Mouse (Mus musculus): ENCODE results near the gene Sytl5. TPM values are rescaled to one million over a fixed set of nuclear protein-coding genes. Genes with fewer than 3 reads are reported as not detected.

The Sytl5 gene
- 2.0 and 2.5 TPM in 2 replicates for polyA plus RNA-seq (2015; fragmentation: Nextera tagmentation; extraction: Ambion mirVana)

DNA sequence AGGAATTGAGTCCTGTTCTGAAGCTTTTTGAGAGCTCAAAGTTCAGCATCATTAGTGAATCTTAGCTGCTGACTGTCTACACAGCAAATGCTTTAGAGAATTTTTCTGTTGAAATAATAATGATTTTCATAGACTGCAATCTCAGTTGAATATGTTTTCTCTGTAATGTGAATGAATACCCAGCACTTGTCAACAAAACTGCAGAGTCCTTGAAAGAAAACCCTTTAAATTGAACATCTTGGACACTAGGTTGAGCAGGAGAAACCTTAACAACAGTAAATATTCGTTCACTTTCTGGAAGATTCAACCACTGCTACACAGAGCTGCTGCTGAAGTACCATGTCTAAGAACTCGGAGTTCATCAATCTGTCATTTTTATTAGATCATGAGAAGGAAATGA lies at the start of gene Sytl5:
Sytl5 (plus strand) TSS at position 301 of the 400 bp plus-strand sequence.
- no peak within 1 kb of the TSS for H3K9ac ChIP-seq
- no peaks in the 10 kb centered on the region for H3K4me1 ChIP-seq
- no peaks in the 10 kb centered on the region for H3K9me3 ChIP-seq (replicated peaks)
- H3K4me2 ChIP-seq, result no peak within 1 kb of the TSS
- H3K4me3 ChIP-seq, result no peak within 1 kb of the TSS
- no peaks in the 10 kb centered on the region for H3K36me3 ChIP-seq (ENCODE audit: poor library complexity, severe bottlenecking)
- H3K27ac ChIP-seq, result no peak within 1 kb of the TSS
- 74% methylated on average over 2 of the region's 2 CpGs for WGBS
- no peaks in the 10 kb centered on the region for H3K27me3 ChIP-seq
- ATAC-seq, result no peak

DNA sequence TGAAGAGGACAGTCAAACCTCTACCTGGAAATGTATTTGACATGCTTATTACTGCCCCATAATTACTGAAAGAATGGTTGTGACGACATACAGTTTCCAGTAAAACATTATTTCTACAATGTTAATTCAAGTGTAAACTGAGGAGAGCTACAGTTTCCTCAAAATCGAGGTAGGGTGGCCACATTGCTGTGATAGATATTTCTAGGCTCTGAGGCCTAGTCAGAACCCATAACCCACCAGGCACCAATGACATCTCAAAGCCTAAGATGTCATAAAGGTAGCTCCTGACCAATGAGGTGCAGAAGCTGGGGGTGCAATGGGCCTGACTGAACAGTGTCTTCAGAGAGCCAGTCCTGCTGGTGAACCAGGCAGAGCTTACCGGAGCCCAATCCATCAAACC lies 38.8 kb upstream of the Sytl5 start, which contains the start of gene Hypm:
Hypm (plus strand) TSS at position 301 of the 400 bp plus-strand sequence.
- Histone ChIP-seq H3K27ac (no peak within 1 kb of the TSS), H3K9ac (no peak within 1 kb of the TSS), H3K27me3 (no peaks in the 10 kb centered on the region), H3K4me1 (no peaks in the 10 kb centered on the region), H3K36me3 (ENCODE audit: poor library complexity, severe bottlenecking) (no peaks in the 10 kb centered on the region), H3K4me2 (no peak within 1 kb of the TSS), H3K9me3 (replicated peaks) (no peaks in the 10 kb centered on the region), H3K4me3 (no peak within 1 kb of the TSS)
- WGBS, result 92% methylated on average over 3 of the region's 3 CpGs
- no peak for ATAC-seq

DNA sequence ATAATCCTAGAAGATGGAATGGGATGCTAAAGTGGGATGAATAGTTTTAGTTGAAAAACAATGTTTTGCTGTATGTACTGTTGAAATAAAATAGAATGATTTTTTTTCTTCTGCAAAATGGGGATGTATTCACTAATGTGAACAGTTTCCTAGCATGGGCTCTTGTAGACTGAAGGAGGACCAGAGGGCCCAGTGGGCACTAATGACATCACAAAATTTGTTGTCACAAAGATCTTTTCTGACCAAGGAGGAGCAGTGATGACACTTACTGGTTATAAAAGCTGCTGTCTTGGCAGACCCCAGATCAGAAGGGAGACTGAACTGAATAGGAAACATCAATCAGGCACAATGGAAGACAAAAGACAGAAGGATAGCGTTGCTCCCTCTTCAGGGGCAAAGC lies 36.0 kb upstream of the Sytl5 start, which contains the start of gene H2al3:
H2al3 (plus strand) TSS at position 301 of the 400 bp plus-strand sequence.
- 58% methylated on average over 1 of the region's 1 CpGs for WGBS
- Histone ChIP-seq H3K27me3 (no peaks in the 10 kb centered on the region), H3K4me1 (no peaks in the 10 kb centered on the region), H3K36me3 (ENCODE audit: poor library complexity, severe bottlenecking) (no peaks in the 10 kb centered on the region), H3K9ac (no peak within 1 kb of the TSS), H3K4me2 (no peak within 1 kb of the TSS), H3K4me3 (no peak within 1 kb of the TSS), H3K27ac (no peak within 1 kb of the TSS), H3K9me3 (replicated peaks) (no peaks in the 10 kb centered on the region)
- ATAC-seq, result no peak

DNA sequence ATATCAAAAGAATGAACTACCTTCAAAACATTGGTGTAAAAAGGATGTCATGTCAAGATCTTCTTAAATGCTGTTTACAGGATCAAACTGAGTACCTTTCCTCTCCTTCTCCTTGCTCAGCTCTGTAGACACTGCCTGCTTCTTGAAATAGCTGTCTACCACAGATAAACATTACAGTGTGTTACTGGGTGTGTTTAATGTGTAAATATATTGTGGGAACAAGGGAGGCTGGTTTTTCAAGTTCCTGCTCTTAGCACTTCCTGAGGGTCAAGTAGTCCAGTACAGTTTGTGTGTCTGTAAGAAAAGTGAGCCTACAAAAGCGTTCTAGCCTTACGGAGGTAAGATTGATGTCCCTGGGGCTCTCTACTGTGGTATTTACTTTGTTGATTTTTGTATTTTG lies 23.6 kb upstream of the Sytl5 start:
- H3K4me1 ChIP-seq, result no peaks in the 10 kb centered on the region

DNA sequence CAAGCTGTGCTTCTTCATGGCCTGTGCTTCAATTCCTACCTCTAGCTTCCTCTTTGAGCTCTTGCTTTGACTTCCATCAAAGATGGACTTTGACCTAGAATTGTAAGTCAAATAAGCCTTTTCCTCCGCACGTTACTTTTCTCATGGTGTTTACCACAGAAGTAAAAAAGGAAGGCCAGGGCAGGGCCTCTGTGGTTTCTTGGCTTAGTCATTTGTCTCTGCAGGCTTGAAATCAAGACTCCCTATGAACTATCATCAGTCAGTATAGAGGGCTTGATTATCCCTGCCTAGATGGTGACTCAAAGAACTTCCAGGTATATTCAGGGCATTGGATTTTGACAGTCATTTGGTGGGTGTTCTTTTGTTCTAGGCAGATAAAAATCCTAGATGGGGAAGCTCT lies 9.9 kb upstream of the Sytl5 start:
- Histone ChIP-seq H3K27ac (no peak overlapping the region), H3K36me3 (ENCODE audit: poor library complexity, severe bottlenecking) (no peaks in the 10 kb centered on the region), H3K4me1 (no peaks in the 10 kb centered on the region), H3K4me3 (no peak overlapping the region), H3K9ac (no peak overlapping the region), H3K9me3 (replicated peaks) (no peaks in the 10 kb centered on the region), H3K27me3 (no peaks in the 10 kb centered on the region), H3K4me2 (no peak overlapping the region)
- WGBS, result 93% methylated on average over 2 of the region's 2 CpGs
- ATAC-seq, result no peak

More for the DNA sequence above, 23.6 kb upstream of the Sytl5 start:
- no peak overlapping the region for H3K4me3 ChIP-seq
- no peak overlapping the region for H3K27ac ChIP-seq
- H3K9me3 ChIP-seq (replicated peaks), result no peaks in the 10 kb centered on the region
- H3K9ac ChIP-seq, result no peak overlapping the region
- 92% methylated on average over 2 of the region's 2 CpGs for WGBS
- H3K4me2 ChIP-seq, result no peak overlapping the region
- H3K27me3 ChIP-seq, result no peaks in the 10 kb centered on the region
- H3K36me3 ChIP-seq (ENCODE audit: poor library complexity, severe bottlenecking), result no peaks in the 10 kb centered on the region
- no peak for ATAC-seq

DNA sequence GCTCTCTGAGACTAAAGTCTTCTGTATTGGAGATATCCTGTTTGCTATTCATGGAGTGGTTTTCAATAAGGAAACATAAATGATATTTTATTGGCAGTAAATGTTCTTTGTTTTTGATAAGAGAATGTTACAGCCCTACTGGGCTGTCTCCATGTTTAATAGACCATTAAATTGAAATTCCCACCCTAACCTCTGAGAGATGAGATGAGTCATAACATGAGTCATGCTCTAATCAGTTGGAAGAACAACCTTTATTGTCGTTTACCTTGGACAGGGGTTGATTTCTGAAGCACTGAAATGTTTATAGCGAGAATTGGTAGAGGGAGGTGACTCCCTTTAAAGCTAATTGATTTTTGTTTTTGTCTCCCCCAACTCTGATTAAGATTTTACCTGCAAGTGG lies 24.1 kb downstream of the Sytl5 start:
- Histone ChIP-seq H3K4me1 (no peaks in the 10 kb centered on the region), H3K4me2 (no peak overlapping the region), H3K4me3 (no peak overlapping the region), H3K9ac (no peak overlapping the region), H3K9me3 (replicated peaks) (no peaks in the 10 kb centered on the region), H3K27me3 (no peaks in the 10 kb centered on the region), H3K27ac (no peak overlapping the region), H3K36me3 (ENCODE audit: poor library complexity, severe bottlenecking) (no peaks in the 10 kb centered on the region)
- no peak for ATAC-seq
- 75% methylated on average over 2 of the region's 2 CpGs for WGBS

DNA sequence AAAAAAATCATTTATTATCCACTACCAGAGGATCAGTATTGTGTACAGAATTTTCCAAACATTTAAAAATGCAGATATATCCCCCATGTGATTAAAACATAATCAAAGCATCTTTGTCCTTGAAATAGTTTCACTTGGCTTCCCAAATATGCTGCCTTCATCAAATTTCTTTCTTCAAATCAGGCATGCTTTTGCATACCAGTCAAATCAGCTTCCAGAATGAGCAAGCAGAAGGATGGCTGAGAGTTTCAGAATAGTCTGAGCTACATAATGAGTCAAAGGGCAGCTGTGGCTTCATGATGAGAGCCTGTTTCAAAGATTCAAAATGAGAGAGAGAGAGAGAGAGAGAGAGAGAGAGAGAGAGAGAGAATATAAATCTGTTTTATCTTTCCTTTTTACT lies 48.4 kb downstream of the Sytl5 start:
- no peak overlapping the region for H3K4me2 ChIP-seq
- H3K27ac ChIP-seq, result no peak overlapping the region
- no peaks in the 10 kb centered on the region for H3K4me1 ChIP-seq
- no peak for ATAC-seq
- H3K9ac ChIP-seq, result no peak overlapping the region
- no peak overlapping the region for H3K4me3 ChIP-seq
- no peaks in the 10 kb centered on the region for H3K9me3 ChIP-seq (replicated peaks)
- H3K36me3 ChIP-seq (ENCODE audit: poor library complexity, severe bottlenecking), result no peaks in the 10 kb centered on the region
- H3K27me3 ChIP-seq, result no peaks in the 10 kb centered on the region

DNA sequence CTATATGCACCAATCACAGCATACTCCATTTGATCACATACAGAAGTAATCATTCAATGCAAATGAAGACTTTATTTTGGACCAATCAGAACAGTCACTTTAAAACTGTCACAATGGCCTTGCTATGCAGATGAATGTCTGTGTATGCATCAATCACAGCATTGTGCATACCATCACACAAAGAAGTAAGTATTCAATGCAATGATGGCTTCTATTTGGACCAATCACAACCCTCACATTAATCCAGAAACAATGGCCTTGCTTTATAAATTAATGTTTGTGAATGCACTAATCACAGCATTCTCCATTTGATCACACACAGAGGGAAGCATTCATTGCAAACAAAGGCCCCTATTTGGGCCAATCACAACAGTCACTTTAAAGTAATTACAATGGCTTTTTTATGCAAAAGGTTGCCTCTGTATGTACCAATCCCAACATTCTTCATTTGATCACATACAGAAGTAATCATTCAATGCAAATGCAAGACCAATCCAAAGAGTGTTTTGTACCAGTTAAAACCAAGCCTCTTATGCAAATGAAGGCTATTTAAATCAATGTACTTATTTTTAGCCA lies 98.8 kb downstream of the Sytl5 start:
- Histone ChIP-seq H3K27me3 (no peaks in the 10 kb centered on the region), H3K9ac (no peak overlapping the region), H3K4me1 (no peaks in the 10 kb centered on the region), H3K4me2 (no peak overlapping the region), H3K36me3 (ENCODE audit: poor library complexity, severe bottlenecking) (no peaks in the 10 kb centered on the region), H3K27ac (no peak overlapping the region), H3K4me3 (no peak overlapping the region), H3K9me3 (replicated peaks) (no peaks in the 10 kb centered on the region)
- ATAC-seq, result peak; percentile 87

DNA sequence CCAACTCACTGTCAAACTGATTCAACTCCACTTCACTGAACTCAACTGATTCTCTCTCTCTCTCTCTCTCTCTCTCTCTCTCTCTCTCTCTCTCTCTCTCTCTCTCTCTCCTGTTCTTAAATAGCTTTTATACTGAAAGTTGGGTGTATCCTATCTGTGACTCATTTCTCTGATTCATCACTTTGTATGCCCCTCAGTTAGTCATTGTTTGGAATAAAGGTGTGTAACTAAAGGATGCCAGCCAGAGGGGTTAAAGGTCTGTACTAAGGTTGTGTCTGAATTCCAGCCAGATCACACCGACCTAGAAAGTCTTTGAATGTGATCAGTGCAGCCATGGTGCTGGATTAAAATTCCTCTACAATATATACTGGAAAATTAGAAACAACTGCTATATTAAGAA lies 115.3 kb downstream of the Sytl5 start:
- no peaks in the 10 kb centered on the region for H3K36me3 ChIP-seq (ENCODE audit: poor library complexity, severe bottlenecking)
- H3K9ac ChIP-seq, result no peak overlapping the region
- no peak for ATAC-seq
- 72% methylated on average over 1 of the region's 1 CpGs for WGBS
- H3K27ac ChIP-seq, result no peak overlapping the region
- H3K4me3 ChIP-seq, result no peak overlapping the region
- H3K9me3 ChIP-seq (replicated peaks), result no peaks in the 10 kb centered on the region
- H3K4me2 ChIP-seq, result no peak overlapping the region
- no peaks in the 10 kb centered on the region for H3K27me3 ChIP-seq
- H3K4me1 ChIP-seq, result no peaks in the 10 kb centered on the region

DNA sequence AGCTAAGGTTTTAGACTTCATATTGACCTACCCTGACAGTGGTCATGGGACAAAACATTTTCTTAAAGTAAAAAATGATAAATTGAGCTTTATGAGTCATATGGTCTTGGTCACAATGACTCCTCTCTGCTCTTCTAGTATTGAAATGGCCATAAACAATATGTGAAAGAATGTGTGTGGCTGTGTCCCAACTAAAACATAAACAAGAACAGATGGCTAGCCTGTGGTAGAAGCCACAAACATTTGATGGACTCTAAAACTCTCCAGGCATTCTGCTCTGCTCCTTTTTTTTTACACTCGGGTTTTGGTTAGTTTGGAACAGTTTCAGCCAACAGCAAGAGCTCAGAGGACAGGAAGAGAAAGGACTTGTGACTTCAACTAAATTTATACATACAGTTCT lies 120.5 kb downstream of the Sytl5 start:
- no peaks in the 10 kb centered on the region for H3K27me3 ChIP-seq
- WGBS, result 69% methylated on average over 1 of the region's 1 CpGs

DNA sequence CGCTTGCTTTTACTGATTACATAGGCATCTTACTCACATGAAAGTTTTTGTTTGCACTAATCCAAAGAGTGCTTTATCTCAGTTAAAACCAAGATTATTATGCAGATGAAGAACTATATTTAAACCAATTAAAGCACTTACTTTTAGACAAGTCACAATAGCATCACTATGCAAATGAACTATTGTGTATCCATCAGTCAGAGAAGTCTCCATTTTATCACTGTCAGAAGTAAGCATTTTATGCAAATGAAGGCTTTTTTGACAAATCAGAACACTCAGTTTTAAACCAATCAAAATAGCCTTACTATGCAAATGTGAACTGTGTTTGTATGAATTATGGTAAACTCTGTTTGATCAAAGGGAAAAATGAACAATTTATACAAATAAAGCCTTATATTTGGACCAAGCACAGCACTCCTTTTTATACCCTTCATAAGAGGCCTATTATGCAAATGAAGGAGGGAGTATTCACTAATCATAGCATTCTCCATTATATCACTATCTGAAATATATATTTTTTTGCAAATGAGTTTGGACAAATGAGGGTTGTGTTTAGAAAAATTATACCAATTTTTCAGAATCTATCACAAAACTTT lies 122.4 kb downstream of the Sytl5 start:
- Histone ChIP-seq H3K4me3 (no peak overlapping the region), H3K9ac (no peak overlapping the region), H3K4me2 (no peak overlapping the region), H3K9me3 (replicated peaks) (no peaks in the 10 kb centered on the region), H3K4me1 (no peaks in the 10 kb centered on the region), H3K27me3 (no peaks in the 10 kb centered on the region), H3K27ac (no peak overlapping the region), H3K36me3 (ENCODE audit: poor library complexity, severe bottlenecking) (no peaks in the 10 kb centered on the region)
- ATAC-seq, result peak; percentile 69; the same call in 1 of the 2 replicates
- whole genome bisulfite sequencing, result 61% methylated on average over 1 of the region's 1 CpGs

More for the DNA sequence above, 120.5 kb downstream of the Sytl5 start:
- Histone ChIP-seq H3K27ac (no peak overlapping the region), H3K4me1 (no peaks in the 10 kb centered on the region), H3K4me3 (no peak overlapping the region), H3K9ac (no peak overlapping the region), H3K36me3 (ENCODE audit: poor library complexity, severe bottlenecking) (no peaks in the 10 kb centered on the region), H3K9me3 (replicated peaks) (no peaks in the 10 kb centered on the region), H3K4me2 (no peak overlapping the region)
- no peak for ATAC-seq

DNA sequence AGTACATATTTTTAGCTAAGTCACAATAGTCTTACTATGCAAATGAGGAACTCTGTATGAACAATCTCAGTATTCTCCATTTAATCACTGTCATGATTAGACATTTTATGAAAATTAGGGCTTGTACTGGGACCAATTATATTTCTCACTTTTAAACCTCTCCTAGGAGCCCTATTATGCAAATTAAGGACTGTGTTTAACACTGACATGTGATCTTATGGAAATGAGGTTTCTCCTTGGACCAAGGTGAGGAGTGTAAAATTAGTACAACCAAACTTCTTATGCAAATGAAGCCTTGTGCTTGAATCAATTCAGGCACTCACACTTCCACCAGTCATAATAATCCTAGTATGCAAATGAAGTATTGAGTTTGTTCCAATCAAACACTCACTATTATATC lies 124.8 kb downstream of the Sytl5 start:
- H3K36me3 ChIP-seq (ENCODE audit: poor library complexity, severe bottlenecking), result no peaks in the 10 kb centered on the region
- H3K9ac ChIP-seq, result no peak overlapping the region
- no peak overlapping the region for H3K4me2 ChIP-seq
- H3K4me1 ChIP-seq, result no peaks in the 10 kb centered on the region
- ATAC-seq, result peak; percentile 84
- no peak overlapping the region for H3K4me3 ChIP-seq
- no peak overlapping the region for H3K27ac ChIP-seq
- no peaks in the 10 kb centered on the region for H3K9me3 ChIP-seq (replicated peaks)
- no peaks in the 10 kb centered on the region for H3K27me3 ChIP-seq

DNA sequence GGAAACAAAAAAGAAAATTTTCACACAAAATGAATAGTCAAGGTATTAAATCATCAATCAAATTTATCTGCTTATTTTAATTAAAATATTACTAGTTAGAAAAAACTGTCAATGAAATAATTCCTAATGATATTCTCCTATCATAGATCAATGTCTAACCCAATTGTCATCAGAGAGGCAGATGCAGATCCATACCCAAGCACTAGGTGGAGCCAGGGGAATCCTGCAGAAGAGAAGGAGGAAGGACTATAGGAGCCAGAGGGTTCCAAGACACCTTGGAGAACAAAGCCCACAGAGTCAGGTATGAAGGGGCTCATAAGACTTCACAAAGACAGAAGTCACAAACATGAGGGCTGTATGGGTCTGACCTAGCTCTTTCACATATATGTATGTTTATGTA lies 149.2 kb downstream of the Sytl5 start:
- Histone ChIP-seq H3K4me2 (no peak overlapping the region), H3K27ac (no peak overlapping the region), H3K4me1 (no peaks in the 10 kb centered on the region), H3K4me3 (no peak overlapping the region), H3K36me3 (ENCODE audit: poor library complexity, severe bottlenecking) (no peaks in the 10 kb centered on the region), H3K9ac (no peak overlapping the region), H3K9me3 (replicated peaks) (no peaks in the 10 kb centered on the region), H3K27me3 (no peaks in the 10 kb centered on the region)
- no peak for ATAC-seq

Data from forebrain, embryonic 13.5 days (tissue).